Comparison of ENCODE assay signal across 9 mouse cellular contexts in genomic region chr2:92840009-92840408, GRCm38 (mm10).
DNase-seq lines count a peak whose midpoint lies in the region; TF ChIP-seq lines count a peak whose summit lies in the region.
"Had no signal": no experiment of that assay in that cellular context is flagged by ENCODE, and none has a peak within 500 bp of the region (broad histone marks: within the 10 kb centered on the region; RNA-seq: fewer than 3 reads in every experiment).

No protein-coding gene starts in this region.

- no peaks in the 10 kb centered on the region for H3K9me3 ChIP-seq in E14TG2a.4 (ENCODE audit: low read length)
- H3K9me3 ChIP-seq: heart, embryonic 15.5 days had no signal

- H3K4me3 ChIP-seq in E14TG2a.4 (replicated peaks; ENCODE audit: low read length), result no peak overlapping the region
- no peak overlapping the region for H3K4me3 ChIP-seq in cerebellum, adult 2 months (replicated peaks; ENCODE audit: insufficient read depth, low read depth, low read length)
- H3K4me3 ChIP-seq: heart, embryonic 15.5 days had no signal

- no peak for TF ChIP-seq POLR2A in cerebellum, adult 2 months (IDR thresholded peaks at IDR 0.05; ENCODE audit: borderline replicate concordance, insufficient read depth, low read length)

- no peaks in the 10 kb centered on the region for H3K4me1 ChIP-seq in E14TG2a.4 (replicated peaks; ENCODE audit: low read depth, low read length)
- 0 out of 2 replicates have a peak, but pooled peaks cover 3% of the 10 kb centered on the region for H3K4me1 ChIP-seq in cerebellum, adult 2 months (ENCODE audit: control insufficient read depth, insufficient read depth, low read length)

- H3K27ac ChIP-seq in cerebellum, adult 2 months (ENCODE audit: insufficient read depth, low read length), result no peak overlapping the region
- H3K27ac ChIP-seq: heart, embryonic 15.5 days had no signal

- WGBS in cerebellum, adult 2 months, result 26% methylated on average over 4 of the region's 4 CpGs

- peak; percentile 58 for TF ChIP-seq CTCF in E14TG2a.4 (conservative IDR thresholded peaks at IDR 0.05; ENCODE audit: low read length)
- peak; percentile 85 for TF ChIP-seq CTCF in cerebellum, adult 2 months (IDR thresholded peaks at IDR 0.05; ENCODE audit: borderline replicate concordance, insufficient read depth, low read depth, low read length)

- H3K36me3 ChIP-seq in E14TG2a.4 (ENCODE audit: insufficient read depth, low read length), result no peaks in the 10 kb centered on the region
- H3K36me3 ChIP-seq: heart, embryonic 15.5 days had no signal

- DNase-seq in A20 (ENCODE audit: low read depth, low spot score), result peak; percentile 75
- DNase-seq in cerebellum, adult 2 months, result peak; percentile 32 to 51
- peak; percentile 62 to 69 for DNase-seq in frontal cortex, postnatal 25 days (ENCODE audit: low spot score in 2 of 2)
- DNase-seq in layer of hippocampus, adult 8-10 months (ENCODE audit: low spot score in 2 of 2), result peak; percentile 51 to 70
- DNase-seq in lung, postnatal 14 days, result peak; percentile 73
- peak; percentile 36 to 65 for DNase-seq in right cerebral cortex, postnatal 36 days (ENCODE audit: low spot score in 2 of 2)
- no peak for DNase-seq in spleen, adult 12 weeks (ENCODE audit: low spot score)

- peaks cover 4% of the 10 kb centered on the region; the same call in 1 of the 2 replicates for H3K27me3 ChIP-seq in E14TG2a.4 (ENCODE audit: insufficient read depth, low read length)
- H3K27me3 ChIP-seq in cerebellum, adult 2 months (ENCODE audit: control insufficient read depth, insufficient read depth, low read length), result no peaks in the 10 kb centered on the region
